Mouse (Mus musculus): ENCODE measurements around the gene Hs3st6. TPM values are rescaled to one million over a fixed set of nuclear protein-coding genes. Genes with fewer than 3 reads are reported as not detected.

Hs3st6 gene
- total RNA-seq, 4 experiments from 2014 or later = not detected

- DNase-seq (ENCODE audit: low spot score in 2 of 2) = no peak
Measured at GRCm38 (mm10) chr17:24766266-24766875, 13.6 kb downstream of the Hs3st6 start.

GRCm38 (mm10) chr17:24769146-24769545 lies 16.4 kb downstream of the Hs3st6 start:
- DNase-seq (ENCODE audit: low spot score in 2 of 2) = no peak

DNA sequence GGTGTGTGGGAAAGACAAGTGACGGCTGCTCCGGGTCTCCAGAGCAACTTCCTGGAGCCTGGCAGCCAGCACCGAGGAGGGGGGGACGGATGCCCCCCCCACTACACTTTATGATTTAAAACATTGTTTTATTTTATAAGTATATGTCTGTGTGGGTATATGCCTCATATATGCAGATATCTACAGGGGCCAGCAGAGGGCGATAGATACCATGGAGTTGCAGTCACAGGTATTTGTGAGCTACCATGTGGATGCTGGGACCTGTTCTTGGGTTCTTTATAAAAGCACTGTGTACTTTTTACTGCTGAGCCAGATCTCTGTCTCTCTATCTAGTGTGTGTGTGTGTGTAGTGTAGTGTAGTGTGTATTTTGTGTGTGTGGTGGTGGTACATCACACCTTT lies 20.5 kb downstream of the Hs3st6 start:
- no peak for DNase-seq (ENCODE audit: low spot score in 2 of 2)

- no peak for DNase-seq (ENCODE audit: low spot score in 2 of 2)
Measured at GRCm38 (mm10) chr17:24775173-24775572, 22.4 kb downstream of the Hs3st6 start.

- no peak for DNase-seq (ENCODE audit: low spot score in 2 of 2)
Measured at GRCm38 (mm10) chr17:24777073-24777472, 24.3 kb downstream of the Hs3st6 start.

GRCm38 (mm10) chr17:24780821-24781220 lies 28.0 kb downstream of the Hs3st6 start:
- no peak for DNase-seq (ENCODE audit: low spot score in 2 of 2)

- no peak for DNase-seq (ENCODE audit: low spot score in 2 of 2)
Measured at GRCm38 (mm10) chr17:24792190-24792589, 39.4 kb downstream of the Hs3st6 start.

- no peak for DNase-seq (ENCODE audit: low spot score in 2 of 2)
Measured at GRCm38 (mm10) chr17:24794791-24795190, 42.0 kb downstream of the Hs3st6 start.

- DNase-seq (ENCODE audit: low spot score in 2 of 2) = no peak
Measured at GRCm38 (mm10) chr17:24796969-24797368, 44.2 kb downstream of the Hs3st6 start.

GRCm38 (mm10) chr17:24798229-24798628 lies 45.4 kb downstream of the Hs3st6 start:
- DNase-seq (ENCODE audit: low spot score in 2 of 2) = no peak

DNA sequence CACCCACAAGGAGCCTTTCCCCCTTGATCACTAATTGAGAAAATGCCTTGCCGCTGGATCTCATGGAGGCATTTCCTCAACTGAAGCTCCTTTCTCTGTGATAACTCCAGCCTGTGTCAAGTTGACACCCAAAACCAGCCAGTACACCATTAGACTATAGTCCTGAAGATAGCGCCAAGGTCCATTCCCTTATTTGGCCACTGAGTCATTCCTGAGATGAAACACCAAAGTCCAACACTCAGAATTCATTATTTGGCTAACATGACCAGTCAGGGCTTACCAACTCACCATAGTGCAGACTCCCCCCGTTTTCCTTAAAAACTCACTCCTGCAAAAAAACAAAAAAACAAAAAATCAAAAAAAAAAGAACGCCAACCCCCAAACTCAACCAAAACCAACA lies 46.7 kb downstream of the Hs3st6 start:
- no peak for DNase-seq (ENCODE audit: low spot score in 2 of 2)

DNA sequence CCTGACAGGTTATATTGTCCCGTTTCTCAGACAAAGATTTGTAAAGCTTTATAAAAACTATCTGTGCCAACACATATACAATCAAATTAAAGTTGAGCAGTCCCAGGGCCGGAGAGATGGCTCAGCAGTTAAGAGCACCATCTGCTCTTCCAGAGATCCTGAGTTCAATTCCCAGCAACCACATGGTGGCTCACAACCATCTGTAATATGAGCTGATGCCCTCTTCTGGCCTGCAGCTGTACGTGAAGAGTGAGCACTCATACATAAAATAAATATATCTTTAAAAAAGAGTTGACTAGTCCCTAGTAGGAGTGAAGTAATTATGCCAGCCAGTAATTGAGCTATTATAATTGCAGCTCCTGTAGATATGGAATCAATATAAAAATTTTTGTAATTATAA lies 47.7 kb downstream of the Hs3st6 start:
- DNase-seq (ENCODE audit: low spot score in 2 of 2) = no peak

DNA sequence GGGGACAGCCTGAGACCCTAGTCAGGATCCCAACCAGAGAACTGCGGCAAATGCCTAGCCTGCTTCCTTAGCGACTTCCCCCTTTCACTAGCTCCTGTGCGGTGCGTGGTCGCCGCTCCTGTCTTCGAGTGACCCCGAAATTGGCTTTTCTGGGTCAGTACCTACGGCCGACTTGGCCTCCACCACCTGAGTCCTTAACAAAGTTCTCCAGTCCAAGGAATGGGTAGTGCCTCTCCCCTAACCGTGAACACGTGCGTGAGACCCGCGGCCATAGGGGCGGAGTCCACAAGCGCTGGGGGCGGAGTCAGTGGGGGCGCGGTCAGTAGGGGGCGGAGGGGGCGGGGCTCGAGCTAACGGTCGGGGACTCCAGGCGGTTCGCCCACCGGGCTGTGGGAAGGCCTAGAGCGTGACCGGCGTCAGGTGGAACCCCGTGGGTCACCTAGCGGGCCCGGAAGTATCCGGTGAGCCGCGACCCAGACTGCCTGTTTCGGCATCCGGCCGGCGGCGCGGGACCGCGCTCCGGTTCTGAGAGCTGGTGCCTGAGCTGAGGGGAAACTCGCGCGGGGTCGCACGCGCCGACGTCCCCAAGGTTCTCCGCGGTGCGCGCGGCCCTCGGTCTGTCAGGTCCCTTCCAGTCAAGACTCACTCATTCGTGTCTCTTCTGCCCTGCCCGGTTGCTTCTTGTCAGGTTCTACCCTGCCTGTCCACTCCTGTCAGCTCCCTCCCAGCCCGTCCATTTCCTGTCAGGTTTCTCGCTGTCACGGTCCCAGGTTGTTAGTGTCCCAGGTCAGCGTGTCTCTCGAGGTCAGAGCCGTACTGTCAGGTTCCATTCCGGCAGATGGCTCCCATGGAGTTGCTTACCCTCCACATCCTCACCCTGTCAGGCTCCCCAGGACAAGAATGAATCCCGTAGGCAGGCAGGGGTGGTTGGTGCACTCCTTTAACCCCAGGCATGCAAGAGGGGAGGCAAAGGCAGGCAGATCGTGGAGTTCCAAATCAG lies 51.5 kb downstream of the Hs3st6 start, which contains the start of gene Meiob:
Gene Meiob (plus strand): TSS at position 338 of the 1,000 bp plus-strand sequence.
- DNase-seq (ENCODE audit: low spot score in 2 of 2) = peak in 1 of 2 experiments; percentile 22

Other genes starting within 250 kb of the Hs3st6 start
- gene Traf7, start 225.1 kb upstream of the Hs3st6 start, total RNA-seq (2022) = 10 to 100 TPM; 25.0 to 28.2 (median 26.2) TPM
- under 1 TPM in 1 of 4 experiments, not detected in 3; 0.27 TPM for gene Rab26, start 218.8 kb upstream of the Hs3st6 start, total RNA-seq (2022)
- 10 to 100 TPM; 14.6 to 20.4 (median 19.0) TPM for gene Pkd1, start 203.2 kb upstream of the Hs3st6 start, total RNA-seq (2022)
- gene Tsc2, start 120.4 kb upstream of the Hs3st6 start, total RNA-seq (2022) = 10 to 100 TPM; 75.8 to 86.4 (median 82.7) TPM
- gene Nthl1, start 120.3 kb upstream of the Hs3st6 start, total RNA-seq (2022) = 1 to 10 TPM; 1.8 to 3.4 (median 2.2) TPM
- 10 to 100 TPM; 17.8 to 38.4 (median 20.8) TPM for gene Slc9a3r2, start 102.7 kb upstream of the Hs3st6 start, total RNA-seq (2022)
- gene Npw, start 94.5 kb upstream of the Hs3st6 start, total RNA-seq (2022) = not detected
- gene Zfp598, start 83.3 kb upstream of the Hs3st6 start, total RNA-seq (2022) = 10 to 100 TPM; 22.4 to 27.6 (median 27.0) TPM
- under 1 TPM in 1 of 4 experiments, not detected in 3; 0.17 TPM for gene Syngr3, start 63.0 kb upstream of the Hs3st6 start, total RNA-seq (2022)
- 10 to 100 TPM; 38.2 to 54.4 (median 44.7) TPM for gene Gfer, start 56.8 kb upstream of the Hs3st6 start, total RNA-seq (2022)
- under 1 TPM; 0.22 to 0.70 (median 0.42) TPM for gene Noxo1, start 56.8 kb upstream of the Hs3st6 start, total RNA-seq (2022)
- 10 to 100 TPM; 15.9 to 18.6 (median 17.1) TPM for gene Tbl3, start 45.3 kb upstream of the Hs3st6 start, total RNA-seq (2022)
- not detected for gene Rnf151, start 34.9 kb upstream of the Hs3st6 start, total RNA-seq (2022)
- 100 to 1,000 TPM; 558 to 703 (median 654) TPM for gene Rps2, start 34.9 kb upstream of the Hs3st6 start, total RNA-seq (2022)
- 100 to 1,000 TPM; 409 to 503 (median 459) TPM for gene Ndufb10, start 28.5 kb upstream of the Hs3st6 start, total RNA-seq (2022)
- gene Rpl3l, start 25.2 kb upstream of the Hs3st6 start, total RNA-seq (2022) = 100 to 1,000 TPM; 757 to 827 (median 779) TPM
- gene Msrb1, start 16.3 kb upstream of the Hs3st6 start, total RNA-seq (2022) = 100 to 1,000 TPM; 144 to 160 (median 145) TPM
- not detected for gene Meiob, start 51.3 kb downstream of the Hs3st6 start, total RNA-seq (2022)
- 10 to 100 TPM; 64.2 to 71.5 (median 68.6) TPM for gene Hagh, start 87.2 kb downstream of the Hs3st6 start, total RNA-seq (2022)
- gene Fahd1, start 97.4 kb downstream of the Hs3st6 start, total RNA-seq (2022) = 10 to 100 TPM; 41.7 to 53.2 (median 46.3) TPM
- gene Igfals, start 113.0 kb downstream of the Hs3st6 start, total RNA-seq (2022) = 1 to 10 TPM; 2.9 to 3.8 (median 3.3) TPM
- gene Nubp2, start 133.4 kb downstream of the Hs3st6 start, total RNA-seq (2022) = 10 to 100 TPM; 10.5 to 13.7 (median 11.9) TPM
- gene Spsb3, start 133.7 kb downstream of the Hs3st6 start, total RNA-seq (2022) = 10 to 100 TPM; 31.0 to 38.6 (median 35.4) TPM
- 1 to 10 TPM; 6.6 to 8.7 (median 7.9) TPM for gene Eme2, start 142.1 kb downstream of the Hs3st6 start, total RNA-seq (2022)
- gene Mrps34, start 142.1 kb downstream of the Hs3st6 start, total RNA-seq (2022) = 10 to 100 TPM; 70.5 to 82.3 (median 75.4) TPM
- gene Nme3, start 143.5 kb downstream of the Hs3st6 start, total RNA-seq (2022) = 10 to 100 TPM; 11.4 to 12.6 (median 12.0) TPM
- 10 to 100 TPM; 12.1 to 15.4 (median 13.7) TPM for gene Mapk8ip3, start 184.0 kb downstream of the Hs3st6 start, total RNA-seq (2022)
- gene Jpt2, start 207.7 kb downstream of the Hs3st6 start, total RNA-seq (2022) = 1 to 10 TPM; 5.1 to 8.5 (median 6.9) TPM

Measured in gastrocnemius, adult 8-10 months (tissue).